Mouse (Mus musculus) urinary bladder, postnatal 14 days (tissue): ENCODE measurements around the gene Crat.

Experiments used
- DNase-seq: peaks from one replicate; pipeline ENCODE4 v3.0.0; 2021; ENCODE audit warnings: low spot score

Crat gene

GRCm38 (mm10) chr2:30366203-30366602, 49.4 kb downstream of the Crat start:
- no peak for DNase-seq

- DNase-seq, result no peak
These were observed 50.1 kb downstream of the Crat start for GRCm38 (mm10) chr2:30365281-30366069.

- peak; percentile 99 for DNase-seq
These were observed 51.6 kb downstream of the Crat start, which contains the start of gene Miga2 for GRCm38 (mm10) chr2:30363773-30364650. Gene Miga2 (plus strand): TSS chr2:30364233.

- DNase-seq, result no peak
These were observed 52.7 kb downstream of the Crat start for GRCm38 (mm10) chr2:30362865-30363264.

GRCm38 (mm10) chr2:30360626-30361025, 55.0 kb downstream of the Crat start:
- DNase-seq, result no peak

GRCm38 (mm10) chr2:30358533-30359531, 56.8 kb downstream of the Crat start, which contains the start of gene Sh3glb2:
Gene Sh3glb2 (minus strand): TSS chr2:30359337.
- peak; percentile 86 for DNase-seq

GRCm38 (mm10) chr2:30357552-30358510, 57.8 kb downstream of the Crat start:
- peak; percentile 72 for DNase-seq

- peak; percentile 34 for DNase-seq
These were observed 58.7 kb downstream of the Crat start for GRCm38 (mm10) chr2:30356906-30357305.

- no peak for DNase-seq
These were observed 59.3 kb downstream of the Crat start for GRCm38 (mm10) chr2:30356266-30356665.

GRCm38 (mm10) chr2:30355861-30356260, 59.8 kb downstream of the Crat start:
- DNase-seq, result no peak

GRCm38 (mm10) chr2:30351149-30351548, 64.5 kb downstream of the Crat start:
- DNase-seq, result peak; percentile 20
